Mouse (Mus musculus) spleen, postnatal 4 days (tissue): Measurements from ENCODE around the gene Sox15.

Source experiments
- DNase-seq, 2 experiments: peaks; one replicate each; pipeline ENCODE4 v3.0.0; 2022; ENCODE audit warnings: low spot score in 2 of 2

Gene Sox15

DNA sequence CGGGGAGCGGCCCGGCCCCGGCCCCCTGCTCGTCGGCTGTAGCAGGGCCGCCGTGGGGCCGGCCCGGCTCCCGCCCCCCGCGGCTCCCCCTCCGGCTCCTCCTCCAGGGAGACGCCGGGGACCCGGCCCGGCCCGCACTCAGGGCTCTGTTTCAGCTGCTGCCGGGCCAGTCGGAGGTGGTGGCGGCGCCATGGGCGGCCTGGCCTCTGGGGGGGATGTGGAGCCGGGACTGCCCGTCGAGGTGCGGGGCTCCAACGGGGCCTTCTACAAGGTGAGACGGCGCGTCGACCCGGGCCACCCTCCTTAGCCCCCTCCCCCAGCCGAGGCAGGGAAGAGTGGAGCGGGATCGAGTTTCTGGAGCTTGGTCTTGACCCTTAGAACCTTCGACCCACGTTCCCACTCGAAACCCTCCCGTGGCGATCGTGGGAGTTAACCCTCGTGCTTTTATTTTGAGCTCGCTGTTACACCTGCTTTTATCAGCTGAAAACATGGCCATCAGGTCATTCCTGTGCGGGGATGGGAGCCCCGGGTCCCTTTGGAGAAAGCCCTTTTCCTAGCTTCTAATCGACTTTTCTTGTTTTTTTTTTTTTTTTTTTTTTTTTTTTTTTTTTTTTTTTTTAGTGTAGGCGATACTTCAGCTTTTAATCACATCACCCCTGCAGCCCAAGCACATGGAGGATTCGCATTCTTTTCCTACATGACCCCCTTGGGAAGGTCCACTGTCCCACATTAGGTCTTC lies 21.8 kb upstream of the Sox15 start:
- DNase-seq = peak; percentile 73 to 87

DNA sequence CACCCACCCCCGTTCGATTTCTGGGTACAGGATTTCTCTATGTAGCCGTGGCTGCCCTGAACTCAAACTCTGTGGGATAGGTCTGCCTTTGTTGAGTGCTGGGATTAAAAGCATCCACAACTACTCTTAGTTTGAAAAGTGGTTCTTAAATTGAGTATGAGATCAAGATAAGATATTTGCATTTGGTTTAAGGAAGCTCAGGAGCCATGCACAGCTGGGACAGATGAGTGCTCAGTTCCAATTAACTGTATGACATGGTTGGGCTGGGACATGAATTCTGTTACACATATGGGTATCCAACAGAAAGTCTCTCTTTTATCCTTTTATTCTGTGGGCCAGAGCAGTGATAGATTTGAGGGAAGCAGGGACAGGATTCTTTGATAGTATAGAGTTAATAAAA lies 19.6 kb upstream of the Sox15 start:
- DNase-seq = no peak

DNA sequence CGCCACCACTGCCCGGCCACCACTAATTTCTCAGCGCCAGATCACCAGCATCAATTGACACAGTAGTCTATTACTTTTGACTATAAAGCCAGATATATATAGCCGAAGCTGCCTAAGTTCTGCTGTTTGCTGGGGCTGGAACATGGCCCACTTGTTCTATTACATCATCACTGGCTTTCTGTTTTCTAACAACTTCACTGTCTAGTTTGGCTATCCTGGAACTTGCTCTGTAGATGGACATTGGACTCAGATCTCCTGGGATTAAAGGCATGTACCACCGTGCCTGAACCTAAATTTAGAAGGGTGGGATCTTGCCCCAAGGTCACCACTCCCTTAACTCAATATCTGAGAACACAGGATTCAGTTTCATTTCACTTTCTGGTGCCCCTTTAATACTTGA lies 9.3 kb upstream of the Sox15 start:
- no peak for DNase-seq

DNA sequence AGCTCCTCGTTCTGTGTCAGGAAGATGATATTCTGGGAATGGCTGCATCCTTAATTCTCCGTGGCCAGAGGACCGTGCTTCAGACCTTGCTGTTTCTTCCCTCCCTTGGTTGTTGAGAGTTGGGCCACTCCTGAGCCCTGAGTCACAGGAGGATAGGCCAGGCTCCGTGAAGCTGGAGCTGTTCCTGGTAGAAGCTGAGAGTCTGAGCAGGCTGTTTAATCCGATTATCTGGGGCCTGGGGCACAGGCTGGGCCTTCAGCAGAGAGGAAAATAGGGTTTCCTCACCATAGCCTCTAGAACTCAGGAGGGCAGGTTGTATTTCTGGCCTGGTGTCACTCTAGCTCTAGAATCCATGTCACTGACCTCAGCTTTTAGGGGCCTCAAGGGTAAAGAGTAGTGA lies 1.7 kb upstream of the Sox15 start:
- no peak for DNase-seq

DNA sequence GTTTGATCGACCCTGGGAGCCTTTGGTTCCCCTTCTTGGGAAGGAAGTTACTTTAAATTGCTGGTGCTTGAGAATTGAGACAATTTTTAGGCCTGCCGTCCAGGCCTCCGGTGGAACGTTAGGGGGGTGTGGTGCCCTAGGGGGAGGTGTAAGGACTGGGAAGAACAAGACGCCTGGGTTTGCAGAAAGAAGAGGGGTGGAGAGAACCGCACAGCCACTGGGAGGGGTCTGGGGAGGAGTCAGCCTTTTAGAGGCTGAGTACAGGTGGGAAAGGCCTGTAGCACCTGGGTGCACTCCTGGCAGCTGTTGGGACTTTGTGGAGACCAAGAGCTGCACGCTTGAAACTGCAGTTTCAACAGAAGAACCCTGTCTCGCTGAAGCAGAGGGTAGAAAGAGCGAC lies 354 bp upstream of the Sox15 start:
- DNase-seq = no peak

DNA sequence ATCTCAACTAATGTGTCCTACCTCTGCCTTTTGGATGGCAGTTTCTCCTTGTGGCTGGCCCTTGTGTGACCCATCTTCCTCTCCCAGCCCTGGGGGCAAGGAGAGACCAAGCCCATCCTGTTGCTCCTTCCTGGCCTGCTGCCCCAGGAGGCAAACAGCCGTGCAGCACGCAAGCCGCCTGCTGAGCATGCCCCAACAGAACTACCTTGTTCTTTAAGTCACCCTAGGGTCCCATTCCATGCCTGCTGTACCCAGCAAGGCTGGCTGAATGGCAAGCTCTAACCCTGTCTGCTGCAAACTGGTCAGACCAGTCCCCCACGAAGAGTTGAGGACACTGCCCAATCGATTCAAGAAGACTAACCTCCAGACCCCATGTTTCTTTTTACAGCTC lies 946 bp downstream of the Sox15 start:
- no peak for DNase-seq

DNA sequence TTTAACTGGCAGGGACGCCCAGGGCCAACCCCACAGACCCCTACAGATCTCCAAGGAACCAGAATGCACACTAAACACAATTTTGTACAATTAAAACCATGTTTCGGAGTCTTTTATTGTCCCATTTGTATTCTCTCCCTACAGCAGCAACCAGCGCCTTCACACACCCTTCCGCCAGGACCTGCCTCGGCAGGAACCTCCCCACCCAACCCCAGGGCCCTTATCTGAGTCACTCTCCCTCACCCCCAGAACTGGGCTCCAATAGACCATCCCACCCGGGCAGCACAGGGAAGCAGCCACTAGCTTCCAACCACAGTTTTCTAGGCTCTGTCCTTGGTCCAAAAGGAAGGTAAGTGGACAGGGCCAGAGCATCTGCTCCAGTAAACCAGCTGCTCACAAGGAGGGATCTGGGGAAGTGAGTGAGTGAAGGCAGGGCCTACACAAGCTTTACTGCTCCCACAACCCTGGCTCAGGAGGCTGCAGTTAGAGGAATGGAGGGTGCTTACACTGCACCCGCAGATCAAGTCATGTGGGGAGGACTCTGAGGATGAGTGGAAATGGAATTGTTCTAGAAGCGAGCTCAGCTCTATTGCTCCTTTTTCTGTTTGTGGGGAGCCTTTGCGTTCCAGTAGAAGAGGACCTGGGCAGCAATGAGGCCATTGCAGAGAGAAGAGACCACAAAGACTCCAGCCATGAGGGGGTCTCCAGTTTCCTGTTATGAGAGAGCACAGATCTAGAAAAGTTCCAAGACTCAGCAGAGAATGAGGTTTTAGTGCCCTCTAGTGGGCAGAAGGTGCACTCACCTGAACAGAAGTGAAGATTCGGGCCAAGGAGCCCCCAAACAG lies 1.7 kb downstream of the Sox15 start:
- peak; percentile 61 to 82 for DNase-seq

DNA sequence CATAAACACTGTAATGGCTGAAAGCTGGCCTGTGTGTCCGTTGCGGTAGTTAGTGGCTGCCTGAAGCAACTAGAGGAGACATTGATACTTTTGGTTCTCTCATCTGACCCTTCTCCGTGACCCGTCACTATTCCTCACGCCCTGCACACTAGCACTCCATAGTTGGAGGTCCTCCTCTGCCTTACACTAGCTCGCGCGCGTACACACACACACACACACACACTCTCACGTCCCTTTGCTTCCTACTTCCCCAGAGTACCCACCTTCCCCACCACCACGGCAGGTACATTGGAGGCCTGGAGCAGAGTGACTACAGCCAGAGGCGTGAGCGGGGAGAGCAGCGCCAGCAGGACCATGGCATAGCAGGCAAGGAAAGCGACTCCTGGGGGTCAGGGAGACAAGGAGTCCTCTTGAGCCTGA lies 2.4 kb downstream of the Sox15 start:
- no peak for DNase-seq

DNA sequence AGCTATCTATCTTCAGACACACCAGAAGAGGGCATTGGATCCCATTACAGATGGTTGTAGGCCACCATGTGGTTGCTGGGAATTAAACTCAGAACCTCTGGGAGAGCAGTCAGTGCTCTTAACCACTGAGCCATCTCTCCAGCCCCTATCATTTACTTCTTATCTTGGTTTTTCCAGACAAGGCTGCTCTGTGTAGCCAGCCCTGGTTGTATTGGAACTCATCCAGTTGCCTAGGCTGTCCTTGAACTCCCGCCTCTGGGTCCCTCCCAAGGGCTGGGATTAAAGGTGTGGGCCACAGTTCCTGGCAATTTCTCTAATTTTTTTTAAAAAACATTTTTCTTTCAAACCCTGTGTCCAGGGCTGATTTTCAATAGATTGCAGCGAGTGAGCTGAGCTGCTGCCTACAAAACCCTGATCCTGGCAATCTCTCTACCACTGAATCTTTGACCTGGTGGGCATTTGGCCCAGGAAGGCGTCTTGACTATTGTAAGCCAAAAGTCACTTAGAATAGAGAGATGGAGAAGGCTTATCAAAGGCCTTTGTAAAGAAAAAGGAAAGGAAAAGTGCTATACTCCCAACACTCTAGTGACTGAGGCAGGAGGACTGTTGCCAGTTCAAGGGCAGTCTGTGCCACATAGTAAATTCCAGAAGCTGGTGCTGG lies 6.2 kb downstream of the Sox15 start:
- no peak for DNase-seq

DNA sequence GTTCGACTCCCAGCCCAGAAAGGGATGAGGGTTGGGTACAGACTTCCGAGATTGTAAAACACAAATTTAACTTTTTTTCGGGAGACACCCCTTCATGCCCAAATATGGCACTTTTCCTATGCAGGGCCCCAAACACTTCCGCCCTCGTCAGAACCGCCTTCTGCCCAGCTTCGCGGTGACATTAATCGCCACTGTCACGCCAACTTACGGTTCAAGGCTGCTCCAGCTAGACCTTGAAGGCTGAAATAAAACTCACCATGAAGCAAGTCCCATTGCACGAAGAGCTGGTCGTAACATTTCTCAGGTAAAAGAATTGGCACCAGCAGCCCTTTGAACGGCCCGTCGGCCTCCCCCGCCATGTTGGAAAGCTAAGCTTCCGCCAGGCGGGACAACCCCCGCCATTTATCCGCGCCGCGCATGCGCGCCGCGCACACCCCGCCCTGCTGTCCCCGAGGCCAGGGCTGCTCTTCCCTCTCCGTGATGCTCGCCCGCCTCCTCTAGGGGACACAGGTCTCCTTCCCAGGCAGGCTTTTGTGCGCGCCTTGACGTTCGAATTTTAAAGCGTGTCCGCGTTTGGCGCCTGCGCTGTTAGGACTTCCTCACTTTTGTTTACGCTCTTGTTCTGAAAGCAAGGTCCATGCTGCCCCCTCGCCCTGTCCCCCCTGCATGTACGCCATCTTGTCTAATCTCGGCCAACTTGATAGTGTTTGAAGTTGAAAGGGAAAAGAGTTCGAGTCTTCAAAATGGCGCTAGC lies 7.3 kb downstream of the Sox15 start, which contains the start of gene Mpdu1:
Mpdu1 (minus strand) TSS at position 430 of the 754 bp plus-strand sequence.
- peak; percentile 93 to 97 for DNase-seq

DNA sequence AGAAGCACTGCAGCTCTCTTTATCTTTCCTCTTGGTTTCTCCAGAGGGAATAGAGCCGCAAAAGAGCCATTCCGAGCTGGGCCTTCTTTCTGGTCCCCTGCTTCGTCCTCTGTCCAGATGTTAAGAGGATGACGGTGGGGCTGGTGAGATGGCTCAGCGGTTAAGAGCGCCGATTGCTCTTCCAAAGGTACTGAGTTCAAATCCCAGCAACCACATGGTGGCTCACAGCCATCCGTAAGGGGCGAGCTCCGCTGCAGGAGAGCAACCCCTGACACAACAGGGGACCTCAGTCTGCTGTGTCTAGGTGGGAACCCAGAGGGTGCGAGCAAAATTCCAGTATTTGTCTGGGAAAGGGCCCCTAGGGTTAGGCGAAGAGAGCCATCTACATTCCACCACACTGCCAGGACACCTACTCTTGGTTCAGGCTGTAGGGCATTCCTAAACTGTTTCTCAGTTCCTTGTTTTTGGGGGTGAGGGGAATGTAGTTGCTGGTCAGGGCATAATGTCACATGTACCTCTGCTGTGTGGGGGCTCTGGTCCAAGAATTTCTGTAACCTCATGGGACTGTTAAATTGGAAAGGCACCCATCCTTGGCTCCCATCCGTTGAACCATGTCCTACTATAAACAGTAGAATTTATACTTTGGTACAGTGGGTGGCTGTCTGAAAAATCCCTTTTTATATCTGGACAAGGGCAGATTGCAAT lies 8.0 kb downstream of the Sox15 start:
- no peak for DNase-seq

DNA sequence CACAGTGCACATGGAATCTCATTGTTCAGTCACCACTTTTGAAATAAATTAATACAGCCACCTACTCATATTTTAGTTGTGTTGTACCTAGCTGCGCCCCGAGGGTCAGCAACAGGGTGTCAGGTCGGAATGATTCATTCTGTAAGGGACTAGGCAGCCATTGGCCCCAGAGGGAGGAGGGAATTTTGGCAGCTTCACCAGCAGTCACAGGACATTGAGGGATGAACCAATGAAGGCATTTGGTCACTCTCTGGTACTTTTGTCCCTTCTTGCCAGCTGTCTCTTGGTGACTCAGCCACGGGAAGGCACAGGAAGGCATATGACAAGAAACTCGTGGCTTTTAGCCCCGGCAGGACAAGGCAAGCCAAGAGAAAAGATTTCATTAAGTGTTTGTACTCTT lies 8.7 kb downstream of the Sox15 start:
- DNase-seq = no peak

DNA sequence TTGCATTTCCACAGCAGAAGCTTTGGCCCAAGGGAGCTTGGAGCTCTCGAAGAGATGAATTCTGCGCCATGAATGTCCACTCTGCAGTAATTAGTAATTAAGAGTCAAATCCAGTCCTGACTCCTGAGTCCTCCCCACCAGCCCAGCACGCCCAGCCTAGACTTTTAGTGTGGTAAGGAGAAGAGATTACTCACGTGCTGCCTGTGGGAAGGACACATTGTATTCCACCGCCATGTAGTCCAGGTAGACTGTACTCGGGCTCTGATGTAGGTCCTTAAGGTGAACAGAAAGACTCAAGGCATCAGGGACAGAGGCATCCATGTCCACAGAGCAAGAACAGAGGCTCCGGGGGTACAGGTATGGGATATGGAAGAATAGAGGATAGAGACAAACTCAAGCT lies 9.7 kb downstream of the Sox15 start:
- no peak for DNase-seq

DNA sequence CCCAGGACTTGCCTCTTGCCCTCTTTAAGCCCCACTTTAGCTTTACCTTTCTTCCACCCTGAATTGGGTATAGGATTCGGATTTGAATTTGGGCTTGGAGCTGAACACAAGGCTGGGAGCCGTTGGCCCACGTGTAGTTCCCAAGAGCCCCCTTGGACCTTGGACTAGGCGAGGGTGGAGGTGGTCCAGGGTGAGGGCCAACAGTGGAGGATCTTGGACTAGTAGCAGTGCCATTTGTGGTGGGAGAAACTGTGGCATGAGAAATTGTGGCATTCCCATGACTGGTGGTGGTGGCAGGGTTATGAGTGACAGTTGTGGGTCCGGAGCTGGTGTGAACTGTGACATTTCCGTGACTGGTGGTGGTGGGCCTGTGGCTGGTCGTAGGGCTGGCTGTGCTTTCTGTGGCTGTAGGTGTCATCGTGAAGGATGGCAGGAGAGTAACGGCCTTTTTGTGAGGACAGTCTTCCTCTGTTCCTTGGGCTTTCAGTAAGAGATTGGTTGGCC lies 10.4 kb downstream of the Sox15 start:
- no peak for DNase-seq

DNA sequence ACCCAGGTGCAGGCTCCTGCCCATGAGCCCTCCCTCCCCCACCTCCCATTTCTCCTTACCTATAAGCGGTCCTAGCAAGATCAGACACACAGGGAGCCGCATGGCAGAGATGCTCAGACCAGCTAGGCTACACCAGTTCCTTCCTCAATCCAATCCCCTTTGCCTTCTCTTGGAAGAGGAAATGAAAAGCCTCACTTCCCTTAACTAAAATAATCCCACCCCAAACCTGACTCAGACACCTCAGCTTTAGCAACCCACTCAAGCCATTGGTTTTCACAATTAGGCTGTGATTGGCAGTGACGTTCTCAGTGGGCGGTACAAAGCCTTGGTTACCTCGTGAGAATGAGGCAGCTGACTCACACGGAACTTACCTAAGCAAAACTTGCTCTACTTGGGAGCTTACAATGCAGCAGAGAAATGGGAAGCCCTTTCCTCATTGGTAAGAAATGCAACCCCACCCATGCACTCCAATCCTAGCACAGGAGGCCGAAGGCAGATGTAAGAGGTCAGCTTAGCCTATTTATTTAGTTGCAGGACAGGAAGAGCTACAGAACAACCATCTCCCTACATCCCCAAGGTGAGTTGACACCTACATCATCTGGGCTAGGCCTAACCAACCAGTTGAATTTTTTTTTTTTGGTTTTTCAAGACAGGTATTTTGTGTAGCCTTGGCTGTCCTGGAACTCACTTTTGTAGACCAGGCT lies 11.0 kb downstream of the Sox15 start, which contains the start of gene Cd68:
Cd68 (minus strand) TSS at position 193 of the 704 bp plus-strand sequence.
- peak; percentile 67 to 74 for DNase-seq

DNA sequence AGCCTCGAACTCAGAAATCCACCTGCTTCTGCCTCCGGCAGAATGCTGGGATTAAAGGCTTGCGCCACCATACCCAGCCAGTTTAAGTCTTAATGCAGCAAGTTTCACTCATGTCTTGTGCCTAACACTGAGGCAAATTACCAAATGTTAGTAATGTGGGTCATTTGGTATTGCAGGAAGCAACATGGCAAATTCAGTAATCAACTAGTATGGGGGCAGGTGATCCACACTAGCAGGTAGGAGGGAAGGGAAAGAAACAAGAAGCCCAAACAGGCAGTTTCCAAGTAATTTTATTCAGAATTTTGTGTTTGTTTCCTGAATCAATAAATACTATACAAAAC lies 11.5 kb downstream of the Sox15 start:
- DNase-seq = no peak

DNA sequence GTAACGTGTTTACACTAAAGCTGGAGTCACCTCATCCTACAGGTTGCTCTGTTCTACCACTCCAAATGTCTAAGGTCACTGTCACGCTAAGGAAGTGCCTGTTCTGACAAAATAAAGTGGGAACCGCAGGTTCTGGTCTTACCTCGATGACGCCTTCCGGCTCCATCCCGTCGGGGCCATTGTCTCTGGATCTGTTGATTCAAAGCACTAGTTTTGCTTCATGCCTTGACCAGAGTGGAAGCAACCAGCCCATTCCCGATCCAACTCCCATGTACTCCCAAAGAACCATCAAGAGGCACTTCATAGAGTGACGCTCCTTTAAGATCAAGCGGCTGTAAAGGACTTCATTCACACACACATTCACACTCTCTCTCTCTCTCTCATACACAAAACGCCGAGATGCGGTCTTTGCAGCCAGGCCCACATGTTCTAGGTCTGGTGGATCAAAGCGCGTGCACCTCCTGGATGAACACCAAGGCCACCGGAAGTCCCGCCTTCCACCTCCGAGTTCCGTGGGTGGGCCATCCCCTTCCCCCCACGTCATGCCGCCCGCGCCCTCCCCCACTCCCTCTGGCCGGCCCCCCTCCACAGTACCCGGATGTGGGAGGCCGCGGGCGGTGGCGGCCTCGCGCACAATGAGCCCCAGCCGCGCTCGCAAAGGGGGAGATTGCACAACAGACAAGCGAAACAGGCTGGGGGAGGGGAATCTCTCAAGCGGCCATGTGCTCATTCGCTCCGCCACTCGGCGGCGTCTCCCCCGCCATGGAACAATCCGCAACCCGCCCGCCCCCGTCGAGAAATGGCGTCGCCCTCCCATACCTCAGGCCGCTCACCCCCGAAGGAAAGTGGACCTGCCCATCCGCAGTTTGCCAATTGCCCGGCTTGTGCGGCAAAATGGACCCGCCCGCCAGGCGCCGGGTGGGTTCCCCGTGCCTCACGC lies 15.9 kb downstream of the Sox15 start:
- peak; percentile 93 to 98 for DNase-seq

DNA sequence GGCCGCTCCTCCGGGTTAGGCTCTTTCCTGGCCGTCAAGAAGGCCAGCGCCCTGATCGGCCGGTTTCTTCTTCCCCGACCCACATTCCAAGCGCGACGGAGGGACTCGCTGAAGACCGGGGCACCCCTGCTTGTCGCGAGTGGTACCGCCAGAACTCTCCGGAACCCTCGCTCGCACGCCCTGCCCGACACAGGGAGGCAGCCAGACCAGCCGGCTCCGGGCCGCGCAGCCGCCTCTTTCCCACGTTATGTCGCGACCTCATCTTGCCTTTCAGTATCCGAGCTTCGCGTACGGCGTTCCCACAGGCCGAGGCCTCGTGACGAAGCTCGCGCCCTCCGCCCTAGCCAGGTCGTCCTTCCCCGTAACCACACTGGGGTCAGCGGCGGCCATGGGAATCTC lies 16.6 kb downstream of the Sox15 start:
- DNase-seq = no peak

DNA sequence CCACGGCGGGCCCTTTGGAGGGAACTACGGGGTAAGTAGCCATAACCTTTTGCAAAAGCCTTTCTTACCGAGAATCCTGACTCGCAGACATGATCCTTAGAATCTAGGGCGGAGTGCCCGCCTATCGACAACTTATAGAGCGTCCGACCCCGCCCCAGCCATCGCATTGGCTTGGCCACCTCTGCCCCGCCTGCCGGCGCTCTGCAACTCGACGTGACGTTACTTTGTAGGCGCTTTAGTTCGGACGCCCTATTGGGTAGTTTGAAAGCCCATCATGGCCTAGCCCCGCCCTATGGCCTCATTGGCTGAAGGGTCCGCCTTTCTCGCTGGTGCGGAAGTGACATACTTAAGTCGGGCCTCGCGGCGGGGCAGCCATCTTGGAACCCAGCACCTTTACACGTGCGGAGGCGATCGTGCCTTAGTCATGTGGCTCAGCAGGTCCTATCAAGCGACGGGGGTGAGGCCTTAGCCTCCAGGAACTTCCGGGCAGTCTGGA lies 17.1 kb downstream of the Sox15 start, which contains the start of gene Eif4a1:
Eif4a1 (minus strand) TSS at position 213 of the 496 bp plus-strand sequence.
- DNase-seq = peak; percentile 99 to 100
